Comparison of ENCODE assay signal across 8 mouse cellular contexts in the genomic region with DNA sequence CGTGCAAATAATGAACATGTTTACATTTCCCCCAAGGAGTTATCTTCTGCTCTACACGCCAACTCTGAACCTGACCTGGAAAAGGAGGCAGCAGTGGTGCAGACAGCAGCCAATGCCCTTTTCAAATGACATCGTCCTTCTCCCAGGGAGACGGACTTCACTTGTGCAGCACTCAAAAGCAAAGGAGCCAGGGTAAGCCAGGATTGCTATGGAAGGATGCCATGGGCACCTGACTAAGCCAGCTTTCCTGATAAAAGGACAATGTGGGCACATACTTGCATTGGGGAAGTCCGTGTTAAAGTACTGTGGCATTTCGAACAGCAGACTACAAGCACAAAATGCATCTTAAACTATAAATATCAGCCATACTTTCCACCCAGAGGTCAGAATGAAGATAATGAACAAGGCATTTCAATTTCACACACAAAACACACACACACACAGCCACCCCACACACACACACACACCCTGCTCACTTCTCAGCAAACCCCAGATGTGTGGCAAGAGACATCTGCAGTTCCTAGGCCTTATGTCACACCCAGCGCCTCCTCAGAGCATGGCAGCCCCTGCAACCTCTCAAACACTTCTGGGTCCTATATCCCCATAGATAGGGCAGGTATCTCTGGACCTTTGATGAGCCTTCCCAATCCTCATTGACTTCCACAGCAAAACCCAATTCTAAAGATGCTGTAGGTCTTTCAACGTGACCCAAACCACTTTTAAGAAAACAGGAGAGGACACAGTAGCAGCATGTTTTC. TPM values are rescaled to one million over a fixed set of nuclear protein-coding genes. Genes with fewer than 3 reads are reported as not detected.
DNase-seq lines count a peak whose midpoint lies in the region; ATAC-seq and TF ChIP-seq lines count a peak whose summit lies in the region.

No protein-coding gene starts in this region.

- no peak overlapping the region for H3K9ac ChIP-seq in lung, postnatal 0 days (replicated peaks; ENCODE audit: low read depth)
- H3K9ac ChIP-seq in embryonic facial prominence, embryonic 14.5 days (ENCODE audit: low read depth, low read length), result peak overlapping the region; percentile 69; the same call in 1 of the 2 replicates
- H3K9ac ChIP-seq in hindbrain, embryonic 11.5 days (ENCODE audit: low read depth, low read length), result peak overlapping the region; percentile 32

- peak overlapping the region; percentile 54; the same call in 1 of the 2 replicates for H3K4me3 ChIP-seq in lung, postnatal 0 days (ENCODE audit: low read depth, low read length)
- peak overlapping the region; percentile 64 for H3K4me3 ChIP-seq in embryonic facial prominence, embryonic 14.5 days (ENCODE audit: low read depth, low read length)
- H3K4me3 ChIP-seq in hindbrain, embryonic 11.5 days (ENCODE audit: low read depth, low read length), result peak overlapping the region; percentile 84

- peak overlapping the region; percentile 95 for H3K4me2 ChIP-seq in lung, postnatal 0 days (replicated peaks; ENCODE audit: low read depth, low read length)
- H3K4me2 ChIP-seq in embryonic facial prominence, embryonic 14.5 days (ENCODE audit: low read depth, low read length), result peak overlapping the region; percentile 98
- H3K4me2 ChIP-seq in hindbrain, embryonic 11.5 days (replicated peaks; ENCODE audit: low read depth, low read length), result peak overlapping the region; percentile 99

- 26% methylated on average over 8 of the region's 8 CpGs for whole genome bisulfite sequencing in lung, postnatal 0 days
- 42% methylated on average over 8 of the region's 8 CpGs for WGBS in embryonic facial prominence, embryonic 14.5 days
- WGBS in hindbrain, embryonic 11.5 days, result 43% methylated on average over 8 of the region's 8 CpGs

- DNase-seq in lung, postnatal 0 days (ENCODE audit: low spot score), result peak; percentile 20
- DNase-seq in lung, postnatal 25 days (ENCODE audit: low spot score), result no peak
- no peak for DNase-seq in embryonic facial prominence, embryonic 14.5 days (ENCODE audit: low spot score)
- peak; percentile 21 for DNase-seq in hindbrain, embryonic 11.5 days (ENCODE audit: low spot score)
- DNase-seq in ovary, adult 18-20 months (ENCODE audit: low spot score), result no peak
- no peak for DNase-seq in frontal cortex, postnatal 25 days (ENCODE audit: low spot score in 2 of 2)

- TF ChIP-seq EP300 in lung, postnatal 0 days (IDR thresholded peaks at IDR 0.05), result no peak

- ATAC-seq in lung, postnatal 0 days, result no peak
- no peak for ATAC-seq in embryonic facial prominence, embryonic 14.5 days (ENCODE audit: low read depth)
- no peak for ATAC-seq in hindbrain, embryonic 11.5 days (ENCODE audit: low FRiP score)
- 0 out of 2 replicates have a peak, but pooled peaks have one; percentile 31 for ATAC-seq in megakaryocyte-erythroid progenitor cell, adult 5-6 weeks (replicated peaks; ENCODE audit: low FRiP score, low TSS enrichment, poor library complexity, severe bottlenecking)
- no peak for ATAC-seq in erythroid progenitor cell, adult 5-6 weeks (replicated peaks; ENCODE audit: low FRiP score, poor library complexity, severe bottlenecking)

- no peaks in the 10 kb centered on the region for H3K27me3 ChIP-seq in lung, postnatal 0 days (replicated peaks; ENCODE audit: insufficient read depth, low read length)
- H3K27me3 ChIP-seq in embryonic facial prominence, embryonic 14.5 days (replicated peaks; ENCODE audit: control insufficient read depth, insufficient read depth, low read length), result no peaks in the 10 kb centered on the region
- H3K27me3 ChIP-seq in hindbrain, embryonic 11.5 days (ENCODE audit: control insufficient read depth, insufficient read depth, low read length), result no peaks in the 10 kb centered on the region

- H3K27ac ChIP-seq in lung, postnatal 0 days (ENCODE audit: low read length), result no peak overlapping the region
- no peak overlapping the region for H3K27ac ChIP-seq in embryonic facial prominence, embryonic 14.5 days (replicated peaks; ENCODE audit: low read depth, low read length)
- no peak overlapping the region for H3K27ac ChIP-seq in hindbrain, embryonic 11.5 days (ENCODE audit: low read depth, low read length)

- no peaks in the 10 kb centered on the region for H3K9me3 ChIP-seq in lung, postnatal 0 days (ENCODE audit: low read length)
- no peaks in the 10 kb centered on the region for H3K9me3 ChIP-seq in embryonic facial prominence, embryonic 14.5 days (ENCODE audit: control insufficient read depth, low read length)
- no peaks in the 10 kb centered on the region for H3K9me3 ChIP-seq in hindbrain, embryonic 11.5 days (ENCODE audit: control insufficient read depth, low read length)

- H3K4me1 ChIP-seq in lung, postnatal 0 days (ENCODE audit: insufficient read depth, low read depth, low read length), result peaks cover 14% of the 10 kb centered on the region
- peaks cover 26% of the 10 kb centered on the region for H3K4me1 ChIP-seq in embryonic facial prominence, embryonic 14.5 days (ENCODE audit: control insufficient read depth, insufficient read depth, low read length)
- H3K4me1 ChIP-seq in hindbrain, embryonic 11.5 days (replicated peaks; ENCODE audit: control insufficient read depth, insufficient read depth, low read length), result peaks cover 9% of the 10 kb centered on the region

- TF ChIP-seq CTCF in lung, postnatal 0 days (IDR thresholded peaks at IDR 0.05), result no peak

- no peaks in the 10 kb centered on the region for H3K36me3 ChIP-seq in lung, postnatal 0 days (ENCODE audit: insufficient read depth, low read length)
- no peaks in the 10 kb centered on the region for H3K36me3 ChIP-seq in embryonic facial prominence, embryonic 14.5 days (ENCODE audit: control insufficient read depth, insufficient read depth, low read length)
- H3K36me3 ChIP-seq in hindbrain, embryonic 11.5 days (ENCODE audit: control insufficient read depth, insufficient read depth, low read length), result no peaks in the 10 kb centered on the region

RNA-seq across cellular contexts. Expression of a gene that starts 2.4 kb away (rescaled TPM):
- polyA plus RNA-seq in lung, postnatal 0 days (2015; fragmentation: Nextera tagmentation; extraction: Ambion mirVana), result 2.8 and 3.5 TPM in 2 replicates
- polyA plus RNA-seq in embryonic facial prominence, embryonic 14.5 days (2014; fragmentation: Nextera tagmentation; extraction: Ambion mirVana), result 3.0 and 4.2 TPM in 2 replicates
- polyA plus RNA-seq in hindbrain, embryonic 11.5 days (2014; fragmentation: Nextera tagmentation; extraction: Ambion mirVana), result 6.2 and 9.2 TPM in 2 replicates
- 22.1 and 31.5 TPM in 2 replicates for total RNA-seq in megakaryocyte-erythroid progenitor cell, adult 5-6 weeks (2014; fragmentation: Nextera tagmentation)
- total RNA-seq in megakaryocyte-erythroid progenitor cell, adult 5-6 weeks (2017), result 20.1 and 28.4 TPM in 2 replicates
- total RNA-seq in erythroid progenitor cell, adult 5-6 weeks (2015; ENCODE audit: low replicate concordance), result 51.6 and 57.3 TPM in 2 replicates
- 84.2 and 117 TPM in 2 replicates for total RNA-seq in erythroid progenitor cell, adult 5-6 weeks (2017; ENCODE audit: low replicate concordance)

RNA-seq across cellular contexts. Expression of a gene that starts 50.7 kb away (rescaled TPM):
- 6.5 and 7.0 TPM in 2 replicates for polyA plus RNA-seq in lung, postnatal 0 days (2015; fragmentation: Nextera tagmentation; extraction: Ambion mirVana)
- polyA plus RNA-seq in embryonic facial prominence, embryonic 14.5 days (2014; fragmentation: Nextera tagmentation; extraction: Ambion mirVana), result 6.1 and 6.3 TPM in 2 replicates
- polyA plus RNA-seq in hindbrain, embryonic 11.5 days (2014; fragmentation: Nextera tagmentation; extraction: Ambion mirVana), result 13.5 and 14.6 TPM in 2 replicates
- total RNA-seq in megakaryocyte-erythroid progenitor cell, adult 5-6 weeks (2014; fragmentation: Nextera tagmentation), result 14.9 and 28.0 TPM in 2 replicates
- 25.1 and 44.2 TPM in 2 replicates for total RNA-seq in megakaryocyte-erythroid progenitor cell, adult 5-6 weeks (2017)
- total RNA-seq in erythroid progenitor cell, adult 5-6 weeks (2015; ENCODE audit: low replicate concordance), result 6.5 and 7.1 TPM in 2 replicates
- total RNA-seq in erythroid progenitor cell, adult 5-6 weeks (2017; ENCODE audit: low replicate concordance), result 5.7 and 11.3 TPM in 2 replicates

Comparison
In these comparisons a context has a peak if more than half of its experiments do, and no peak if none do; other contexts are left out.
1. DNase-seq: peak in lung, postnatal 0 days (single experiment) and hindbrain, embryonic 11.5 days (single experiment); none in lung, postnatal 25 days (single experiment), embryonic facial prominence, embryonic 14.5 days (single experiment), ovary, adult 18-20 months (single experiment) and frontal cortex, postnatal 25 days (0 of 2).
2. Peak in every context shown above with its lines, with median percentiles within 50 percentile points of each other: H3K4me2 ChIP-seq and H3K4me3 ChIP-seq.